Mouse (Mus musculus) MN1 (cell line): Measurements from ENCODE around the gene Prl7d1.
"Not testable (repeated sequence)": the region's sequence is repeated elsewhere in the genome, so short reads cannot be mapped to it uniquely, and the experiment has no call there.

ENCODE experiments used
- DNase-seq: peaks from one replicate; pipeline ENCODE4 v3.0.0-alpha.2; 2016; ENCODE audit warnings: low spot score

Prl7d1 gene

DNA sequence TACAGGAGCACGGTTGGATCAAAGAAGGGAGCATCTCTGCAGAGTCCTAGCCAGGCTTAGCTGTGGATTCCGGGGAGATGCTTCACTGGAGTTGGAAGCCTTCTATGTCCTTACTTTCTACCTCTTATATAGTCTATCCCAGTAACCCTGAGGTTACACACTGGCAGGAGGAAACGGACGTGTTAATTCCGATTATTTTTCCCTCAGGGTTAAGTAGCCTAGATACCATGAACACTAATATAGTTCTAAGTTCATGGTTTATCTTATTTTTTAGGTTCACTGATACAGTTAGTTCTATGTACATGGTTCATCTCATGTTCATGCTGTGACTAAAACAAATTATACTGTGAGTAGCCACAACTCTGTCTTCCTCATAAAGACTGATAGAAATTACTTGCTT, at the start of gene Prl7d1:
Gene Prl7d1 (minus strand): TSS at position 101 of the 400 bp plus-strand sequence.
- no peak for DNase-seq

DNA sequence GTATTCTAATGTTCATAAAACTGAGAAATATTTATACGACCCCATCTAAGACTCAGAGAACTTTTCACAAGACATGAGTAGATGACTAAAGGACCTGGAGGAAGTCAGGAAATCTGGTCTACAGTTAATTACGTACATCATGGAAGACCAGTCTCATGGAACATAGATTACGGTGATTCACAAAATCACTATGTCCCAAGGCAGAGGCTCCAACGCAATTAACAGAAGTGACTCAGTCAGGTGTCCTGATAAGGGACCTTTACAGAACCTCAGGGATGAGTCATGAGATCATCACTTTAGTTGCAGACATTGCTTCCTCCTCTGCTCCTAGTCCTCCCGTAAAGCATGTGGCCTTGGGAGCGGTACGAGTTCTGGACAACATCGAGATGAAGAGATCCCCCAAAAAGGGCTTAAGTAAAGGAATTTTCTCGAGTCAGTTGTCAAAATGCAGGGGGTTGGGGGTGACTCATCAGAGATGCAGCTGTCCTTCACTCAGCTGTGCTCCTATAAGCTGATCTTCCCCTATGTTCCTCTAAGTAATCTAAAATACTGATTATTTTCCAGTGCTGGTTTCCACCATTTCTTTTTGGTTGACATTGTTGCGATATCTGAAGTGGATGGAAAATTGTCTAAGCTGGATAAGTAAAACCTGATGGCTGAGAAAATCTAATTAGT, 18.1 kb upstream of the Prl7d1 start:
- DNase-seq = peak; percentile 6

- DNase-seq = not testable (repeated sequence)
Measured at GRCm38 (mm10) chr13:27730286-27730959, 13.9 kb upstream of the Prl7d1 start.

- not testable (repeated sequence) for DNase-seq
Measured at GRCm38 (mm10) chr13:27725057-27725456, 8.5 kb upstream of the Prl7d1 start.

GRCm38 (mm10) chr13:27706521-27706920, 10.0 kb downstream of the Prl7d1 start:
- DNase-seq = no peak

GRCm38 (mm10) chr13:27667936-27668335, 48.6 kb downstream of the Prl7d1 start, which contains the start of gene Prl7a2:
Gene Prl7a2 (minus strand): TSS chr13:27668036.
- DNase-seq = no peak

- DNase-seq = no peak
Measured at GRCm38 (mm10) chr13:27660747-27661146, 55.8 kb downstream of the Prl7d1 start.
